Mouse (Mus musculus) limb, embryonic 15.5 days (tissue): ENCODE data around the gene Atp6v1g1. TPM values are rescaled to one million over a fixed set of nuclear protein-coding genes. Genes with fewer than 3 reads are reported as not detected.

ENCODE experiments used
- ATAC-seq: fragments of 200-750 bp; cut with Nextera tagmentation; 2 replicates; pipeline ENCODE4 v1.8.0; 2017; ENCODE audit warnings: low read depth, moderate TSS enrichment; ENCODE audit not compliant: insufficient number of reproducible peaks, low FRiP score, low TSS enrichment
- H3K27ac ChIP-seq: fragments of 300-500 bp; sonication (generic); 2 replicates; pipeline ENCODE4 v1.5.1; 2015; ENCODE audit warnings: moderate library complexity, mild to moderate bottlenecking, inconsistent platforms
- H3K27me3 ChIP-seq: fragments of 300-500 bp; sonication (generic); 2 replicates; pipeline ENCODE4 v1.6.1; 2015; ENCODE audit warnings: inconsistent platforms
- H3K36me3 ChIP-seq: fragments of 300-500 bp; sonication (generic); 2 replicates; pipeline ENCODE4 v1.6.1; 2015; ENCODE audit warnings: inconsistent platforms
- H3K4me1 ChIP-seq: fragments of 300-500 bp; sonication (generic); 2 replicates; pipeline ENCODE4 v1.6.1; 2015; ENCODE audit warnings: inconsistent platforms
- H3K4me2 ChIP-seq: fragments of 300-500 bp; sonication (generic); 2 replicates; pipeline ENCODE4 v1.6.1; 2015; ENCODE audit warnings: mild to moderate bottlenecking, inconsistent platforms
- H3K4me3 ChIP-seq: fragments of 300-500 bp; sonication (generic); 2 replicates; pipeline ENCODE4 v1.5.1; 2015; ENCODE audit warnings: mild to moderate bottlenecking, inconsistent platforms
- H3K9ac ChIP-seq: fragments of 300-500 bp; sonication (generic); 2 replicates; pipeline ENCODE4 v1.6.1; 2015; ENCODE audit warnings: inconsistent platforms
- H3K9me3 ChIP-seq: fragments of 300-500 bp; sonication (generic); 2 replicates; pipeline ENCODE4 v1.6.1; 2016; ENCODE audit warnings: inconsistent platforms
- WGBS: fragments of 180-500 bp; shearing (Covaris S2); methylation state at CpG from one replicate; pipeline ENCODE4 v1.1.7; 2015; 5-methylcytosine and 5-hydroxymethylcytosine counted together
- polyA plus RNA-seq: library from polyadenylated mRNA; unstranded; fragments of >200 nt; fragmentation: Nextera tagmentation; extraction: Ambion mirVana; gene quantifications from 2 replicates; pipeline ENCODE4 v1.2.1, GENCODE M21; 2015

Atp6v1g1 gene
- polyA plus RNA-seq, 1 experiment from 2014 or later, result 315 TPM

- H3K27ac ChIP-seq, result no peak overlapping the region
- no peak overlapping the region for H3K4me3 ChIP-seq
- no peak for ATAC-seq
- no peaks in the 10 kb centered on the region for H3K9me3 ChIP-seq
- H3K9ac ChIP-seq, result no peak overlapping the region
- H3K4me1 ChIP-seq, result peaks cover 11% of the 10 kb centered on the region
- H3K4me2 ChIP-seq, result no peak overlapping the region
- peaks cover 56% of the 10 kb centered on the region for H3K36me3 ChIP-seq
- H3K27me3 ChIP-seq, result no peaks in the 10 kb centered on the region
- WGBS, result 95% methylated on average over 1 of the region's 1 CpGs
Measured at GRCm38 (mm10) chr4:63552865-63553264, 8.3 kb downstream of the Atp6v1g1 start.

GRCm38 (mm10) chr4:63553789-63554576, 9.4 kb downstream of the Atp6v1g1 start:
- no peak overlapping the region for H3K4me3 ChIP-seq

GRCm38 (mm10) chr4:63554616-63555015, 10.0 kb downstream of the Atp6v1g1 start:
- no peak overlapping the region for H3K4me2 ChIP-seq
- WGBS, result 78% methylated on average over 3 of the region's 3 CpGs
- peaks cover 25% of the 10 kb centered on the region for H3K4me1 ChIP-seq
- H3K4me3 ChIP-seq, result no peak overlapping the region
- no peaks in the 10 kb centered on the region for H3K9me3 ChIP-seq
- no peaks in the 10 kb centered on the region for H3K27me3 ChIP-seq
- H3K27ac ChIP-seq, result no peak overlapping the region
- no peak for ATAC-seq
- peaks cover 40% of the 10 kb centered on the region for H3K36me3 ChIP-seq
- no peak overlapping the region for H3K9ac ChIP-seq

More at GRCm38 (mm10) chr4:63553789-63554576, 9.4 kb downstream of the Atp6v1g1 start:
- Histone ChIP-seq H3K27ac (no peak overlapping the region), H3K36me3 (peaks cover 46% of the 10 kb centered on the region), H3K9ac (no peak overlapping the region), H3K4me1 (peaks cover 19% of the 10 kb centered on the region), H3K27me3 (no peaks in the 10 kb centered on the region), H3K9me3 (no peaks in the 10 kb centered on the region), H3K4me2 (no peak overlapping the region)
- 76% methylated on average over 4 of the region's 4 CpGs for WGBS
- ATAC-seq, result no peak

GRCm38 (mm10) chr4:63555111-63555510, 10.5 kb downstream of the Atp6v1g1 start:
- H3K4me3 ChIP-seq, result no peak overlapping the region
- 92% methylated on average over 2 of the region's 2 CpGs for WGBS
- no peaks in the 10 kb centered on the region for H3K27me3 ChIP-seq
- H3K4me1 ChIP-seq, result peaks cover 30% of the 10 kb centered on the region
- peaks cover 38% of the 10 kb centered on the region for H3K36me3 ChIP-seq
- no peak overlapping the region for H3K9ac ChIP-seq
- no peaks in the 10 kb centered on the region for H3K9me3 ChIP-seq
- no peak overlapping the region for H3K27ac ChIP-seq
- no peak overlapping the region for H3K4me2 ChIP-seq
- no peak for ATAC-seq

- Histone ChIP-seq H3K4me3 (no peak overlapping the region), H3K4me2 (no peak overlapping the region), H3K36me3 (peaks cover 27% of the 10 kb centered on the region), H3K27me3 (no peaks in the 10 kb centered on the region), H3K27ac (no peak overlapping the region), H3K9ac (no peak overlapping the region), H3K9me3 (no peaks in the 10 kb centered on the region), H3K4me1 (peaks cover 37% of the 10 kb centered on the region)
- WGBS, result 65% methylated on average over 5 of the region's 5 CpGs
- ATAC-seq, result no peak
Measured at GRCm38 (mm10) chr4:63556665-63557064, 12.1 kb downstream of the Atp6v1g1 start.

GRCm38 (mm10) chr4:63557124-63558059, 12.8 kb downstream of the Atp6v1g1 start:
- Histone ChIP-seq H3K9me3 (no peaks in the 10 kb centered on the region), H3K9ac (no peak overlapping the region), H3K4me1 (peaks cover 37% of the 10 kb centered on the region), H3K27ac (no peak overlapping the region), H3K4me3 (peak overlapping the region; percentile 72; the same call in 1 of the 2 replicates), H3K27me3 (no peaks in the 10 kb centered on the region), H3K4me2 (peak overlapping the region; percentile 83), H3K36me3 (peaks cover 20% of the 10 kb centered on the region)
- 42% methylated on average over 16 of the region's 16 CpGs for WGBS
- ATAC-seq, result no peak

- ATAC-seq, result peak; percentile 74
- H3K9ac ChIP-seq, result peak within 1 kb of the TSS; percentile 82
- H3K4me2 ChIP-seq, result peak within 1 kb of the TSS; percentile 83
- WGBS, result under 1% methylated on average over 78 of the region's 81 CpGs
- no peaks in the 10 kb centered on the region for H3K9me3 ChIP-seq
- no peaks in the 10 kb centered on the region for H3K27me3 ChIP-seq
- peaks cover 10% of the 10 kb centered on the region for H3K36me3 ChIP-seq
- peak within 1 kb of the TSS; percentile 72 for H3K4me3 ChIP-seq
- H3K27ac ChIP-seq, result peak within 1 kb of the TSS; percentile 78
- H3K4me1 ChIP-seq, result peaks cover 37% of the 10 kb centered on the region
Measured at GRCm38 (mm10) chr4:63558407-63559081, 14.0 kb downstream of the Atp6v1g1 start, which contains the start of gene Tmem268. TSS of gene Tmem268 (plus strand) at chr4:63558781.

GRCm38 (mm10) chr4:63559127-63559697, 14.6 kb downstream of the Atp6v1g1 start:
- Histone ChIP-seq H3K9me3 (no peaks in the 10 kb centered on the region), H3K36me3 (peaks cover 8% of the 10 kb centered on the region; the same call in 1 of the 2 replicates), H3K4me3 (peak overlapping the region; percentile 72), H3K27me3 (no peaks in the 10 kb centered on the region), H3K9ac (peak overlapping the region; percentile 82), H3K4me1 (peaks cover 37% of the 10 kb centered on the region), H3K4me2 (peak overlapping the region; percentile 83), H3K27ac (peak overlapping the region; percentile 78)
- no peak for ATAC-seq
- WGBS, result 27% methylated on average over 9 of the region's 9 CpGs

GRCm38 (mm10) chr4:63560079-63560478, 15.5 kb downstream of the Atp6v1g1 start:
- H3K9ac ChIP-seq, result no peak overlapping the region
- no peak for ATAC-seq
- 71% methylated on average over 8 of the region's 8 CpGs for WGBS
- peak overlapping the region; percentile 59; the same call in 1 of the 2 replicates for H3K27ac ChIP-seq
- peaks cover 37% of the 10 kb centered on the region for H3K4me1 ChIP-seq
- peaks cover 3% of the 10 kb centered on the region; the same call in 1 of the 2 replicates for H3K36me3 ChIP-seq
- H3K4me3 ChIP-seq, result no peak overlapping the region
- H3K27me3 ChIP-seq, result no peaks in the 10 kb centered on the region
- H3K9me3 ChIP-seq, result no peaks in the 10 kb centered on the region
- no peak overlapping the region for H3K4me2 ChIP-seq

GRCm38 (mm10) chr4:63561861-63562675, 17.5 kb downstream of the Atp6v1g1 start:
- ATAC-seq, result no peak
- 77% methylated on average over 7 of the region's 7 CpGs for WGBS

More at GRCm38 (mm10) chr4:63561861-63562675, 17.5 kb downstream of the Atp6v1g1 start:
- Histone ChIP-seq H3K4me2 (no peak overlapping the region), H3K4me3 (no peak overlapping the region), H3K4me1 (peaks cover 35% of the 10 kb centered on the region), H3K27ac (no peak overlapping the region), H3K9me3 (no peaks in the 10 kb centered on the region), H3K9ac (no peak overlapping the region), H3K27me3 (no peaks in the 10 kb centered on the region), H3K36me3 (no peaks in the 10 kb centered on the region)
